Mouse (Mus musculus) heart, embryonic 10.5 days (tissue): ENCODE results near the gene Cth. TPM values are rescaled to one million over a fixed set of nuclear protein-coding genes. Genes with fewer than 3 reads are reported as not detected.
"Not testable (repeated sequence)": the region's sequence is repeated elsewhere in the genome, so short reads cannot be mapped to it uniquely, and the experiment has no call there.

ENCODE experiments used
- DNase-seq: peaks from one replicate; pipeline ENCODE4 v3.0.0-alpha.2; 2017; ENCODE audit warnings: low spot score
- H3K27ac ChIP-seq: fragments of 300-500 bp; sonication (generic); 2 replicates; pipeline ENCODE4 v1.5.1; 2016; ENCODE audit warnings: mild to moderate bottlenecking
- H3K27me3 ChIP-seq: fragments of 300-500 bp; sonication (generic); 2 replicates; pipeline ENCODE4 v1.6.1; 2016; ENCODE audit warnings: mild to moderate bottlenecking; ENCODE audit not compliant: poor library complexity, insufficient read depth, severe bottlenecking
- H3K36me3 ChIP-seq: fragments of 300-500 bp; sonication (generic); 2 replicates; pipeline ENCODE4 v1.6.1; 2016; ENCODE audit warnings: mild to moderate bottlenecking, moderate library complexity
- H3K4me1 ChIP-seq: fragments of 300-500 bp; sonication (generic); 2 replicates; pipeline ENCODE4 v1.6.1; 2016; ENCODE audit warnings: mild to moderate bottlenecking
- H3K4me3 ChIP-seq: fragments of 300-500 bp; sonication (generic); 2 replicates; pipeline ENCODE4 v1.5.1; 2016; ENCODE audit warnings: mild to moderate bottlenecking, moderate library complexity
- H3K9me3 ChIP-seq: fragments of 300-500 bp; sonication (generic); 2 replicates; pipeline ENCODE4 v1.6.1; 2016; ENCODE audit warnings: mild to moderate bottlenecking, moderate library complexity
- WGBS: fragments of 180-500 bp; shearing (Covaris S2); methylation state at CpG from one replicate; pipeline ENCODE4 v1.1.7; 2016; 5-methylcytosine and 5-hydroxymethylcytosine counted together
- polyA plus RNA-seq: library from polyadenylated mRNA; unstranded; fragments of >200 nt; fragmentation: Nextera tagmentation; extraction: Ambion mirVana; gene quantifications from 2 replicates; pipeline ENCODE4 v1.2.1, GENCODE M21; 2016

The Cth gene
- 4.2 and 15.0 TPM in 2 replicates for polyA plus RNA-seq

GRCm38 (mm10) chr3:157924692-157925328, at the start of gene Cth:
Gene Cth, minus strand, starts transcription at chr3:157925077.
- Histone ChIP-seq H3K4me3 (peak within 1 kb of the TSS; percentile 70), H3K4me1 (0 out of 2 replicates have a peak, but pooled peaks cover 5% of the 10 kb centered on the region), H3K27ac (peak within 1 kb of the TSS; percentile 79), H3K27me3 (no peaks in the 10 kb centered on the region), H3K36me3 (no peaks in the 10 kb centered on the region), H3K9me3 (no peaks in the 10 kb centered on the region)
- DNase-seq, result peak; percentile 97
- under 1% methylated on average over 30 of the region's 30 CpGs for WGBS

DNA sequence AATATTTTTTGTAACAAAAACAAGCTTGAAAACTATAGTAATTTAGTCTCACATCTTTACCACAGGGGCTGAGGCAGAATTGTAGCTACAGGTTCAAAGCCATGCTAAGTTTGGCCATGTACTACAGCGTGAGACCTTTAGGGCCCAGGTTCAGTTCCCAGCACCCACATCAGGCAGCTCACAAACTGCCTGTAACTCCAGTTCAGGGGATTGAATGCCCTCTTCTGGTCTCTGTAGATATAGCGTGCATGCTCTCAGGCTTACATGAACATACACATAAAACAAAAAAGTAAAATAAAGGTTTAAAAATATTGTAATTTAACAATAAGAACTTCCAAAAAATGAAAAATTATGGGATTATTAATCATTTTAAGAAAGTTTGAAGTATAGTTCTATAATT, 48.4 kb upstream of the Cth start:
- 95% methylated on average over 2 of the region's 2 CpGs for WGBS
- Histone ChIP-seq H3K9me3 (no peaks in the 10 kb centered on the region), H3K27me3 (no peaks in the 10 kb centered on the region), H3K36me3 (peaks cover 10% of the 10 kb centered on the region; the same call in 1 of the 2 replicates), H3K4me1 (no peaks in the 10 kb centered on the region), H3K27ac (no peak overlapping the region), H3K4me3 (no peak overlapping the region)
- DNase-seq, result no peak

GRCm38 (mm10) chr3:157971151-157971550, 46.3 kb upstream of the Cth start:
- no peak for DNase-seq
- H3K4me3 ChIP-seq, result no peak overlapping the region
- no peaks in the 10 kb centered on the region for H3K27me3 ChIP-seq
- peaks cover 10% of the 10 kb centered on the region; the same call in 1 of the 2 replicates for H3K36me3 ChIP-seq
- no peak overlapping the region for H3K27ac ChIP-seq
- no peaks in the 10 kb centered on the region for H3K4me1 ChIP-seq
- no peaks in the 10 kb centered on the region for H3K9me3 ChIP-seq
- WGBS, result 92% methylated on average over 2 of the region's 2 CpGs

GRCm38 (mm10) chr3:157957320-157957719, 32.4 kb upstream of the Cth start:
- Histone ChIP-seq H3K4me3 (no peak overlapping the region), H3K4me1 (no peaks in the 10 kb centered on the region), H3K36me3 (peaks cover 3% of the 10 kb centered on the region), H3K27me3 (no peaks in the 10 kb centered on the region), H3K9me3 (no peaks in the 10 kb centered on the region), H3K27ac (no peak overlapping the region)
- DNase-seq, result no peak

GRCm38 (mm10) chr3:157956201-157956600, 31.3 kb upstream of the Cth start:
- Histone ChIP-seq H3K36me3 (peaks cover 8% of the 10 kb centered on the region), H3K9me3 (no peaks in the 10 kb centered on the region), H3K4me1 (no peaks in the 10 kb centered on the region), H3K27me3 (no peaks in the 10 kb centered on the region), H3K27ac (no peak overlapping the region), H3K4me3 (no peak overlapping the region)
- DNase-seq, result no peak
- 90% methylated on average over 3 of the region's 3 CpGs for WGBS

- no peak for DNase-seq
- H3K4me3 ChIP-seq, result no peak overlapping the region
- H3K9me3 ChIP-seq, result no peaks in the 10 kb centered on the region
- H3K4me1 ChIP-seq, result no peaks in the 10 kb centered on the region
- H3K27ac ChIP-seq, result no peak overlapping the region
- 86% methylated on average over 2 of the region's 2 CpGs for WGBS
- peaks cover 8% of the 10 kb centered on the region for H3K36me3 ChIP-seq
- no peaks in the 10 kb centered on the region for H3K27me3 ChIP-seq
Measured at GRCm38 (mm10) chr3:157955466-157955865, 30.6 kb upstream of the Cth start.

DNA sequence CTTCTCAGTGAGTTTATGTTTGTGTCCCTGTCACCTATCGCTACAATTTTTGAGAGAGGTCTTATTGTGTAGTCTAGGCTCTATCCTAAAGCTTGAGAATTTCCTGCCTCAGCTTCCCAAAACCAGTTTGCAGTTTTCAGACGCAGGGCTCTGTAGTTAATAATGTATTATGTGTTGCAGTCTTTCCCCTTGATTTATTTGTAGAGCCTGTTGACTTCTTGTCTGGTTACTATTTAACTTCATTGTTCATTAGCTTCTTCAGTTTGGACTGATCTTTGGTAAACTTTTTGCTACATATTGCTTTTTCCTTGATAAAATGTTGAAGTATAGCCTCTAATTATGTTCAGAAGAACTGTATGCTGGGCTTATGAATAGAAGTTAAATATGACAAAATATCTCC, 27.8 kb upstream of the Cth start:
- no peak for DNase-seq
- Histone ChIP-seq H3K27me3 (no peaks in the 10 kb centered on the region), H3K36me3 (peaks cover 8% of the 10 kb centered on the region), H3K27ac (no peak overlapping the region), H3K4me3 (no peak overlapping the region), H3K4me1 (peaks cover 7% of the 10 kb centered on the region), H3K9me3 (no peaks in the 10 kb centered on the region)
- WGBS, result 94% methylated on average over 2 of the region's 2 CpGs

DNA sequence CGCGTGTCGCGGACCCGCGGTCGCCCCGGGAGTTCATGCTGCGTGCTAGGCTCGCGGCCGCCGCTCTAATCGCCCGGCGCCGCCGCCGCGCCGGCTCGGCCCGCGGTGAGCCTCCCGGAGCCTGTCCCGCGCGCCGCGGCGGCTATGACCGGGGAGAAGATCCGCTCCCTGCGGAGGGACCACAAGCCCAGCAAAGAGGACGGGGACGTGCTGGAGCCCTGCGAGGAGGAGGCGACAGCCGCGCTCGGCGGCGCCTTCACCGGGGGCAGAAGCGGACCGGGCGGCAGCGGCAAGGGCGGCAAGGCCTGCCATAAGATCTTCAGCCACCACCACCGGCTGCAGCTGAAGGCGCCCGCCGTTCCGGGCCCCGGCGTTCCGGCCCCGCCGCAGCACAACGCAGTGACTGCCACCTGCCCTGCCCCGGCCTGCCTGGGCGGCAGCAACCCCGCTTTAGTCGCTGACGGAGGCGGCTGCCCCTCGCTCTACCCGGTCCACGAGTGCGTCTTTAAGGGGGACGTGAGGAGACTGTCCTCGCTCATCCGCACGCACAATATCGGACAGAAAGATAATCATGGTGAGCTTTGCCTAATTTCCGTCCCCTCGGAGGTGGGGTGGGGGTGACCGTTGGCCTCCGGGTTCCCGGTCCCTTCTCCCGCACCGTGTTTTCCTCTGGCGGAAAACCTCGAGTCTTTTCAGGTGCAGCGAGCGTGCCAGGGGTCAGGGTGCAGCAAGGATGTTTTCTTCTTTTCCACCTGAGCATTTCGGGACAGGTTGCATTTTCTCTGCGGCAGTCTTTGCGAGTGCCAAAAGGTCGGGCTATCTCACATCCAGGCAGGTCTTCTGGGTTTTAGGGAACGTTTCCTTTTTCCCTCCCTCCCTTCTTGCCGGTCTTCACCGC, 22.8 kb upstream of the Cth start:
- no peak for DNase-seq
- Histone ChIP-seq H3K9me3 (no peaks in the 10 kb centered on the region), H3K4me3 (peak overlapping the region; percentile 100), H3K27me3 (no peaks in the 10 kb centered on the region), H3K36me3 (peaks cover 8% of the 10 kb centered on the region), H3K4me1 (peaks cover 7% of the 10 kb centered on the region), H3K27ac (peak overlapping the region; percentile 98)
- WGBS, result under 1% methylated on average over 93 of the region's 93 CpGs

GRCm38 (mm10) chr3:157946843-157947358, 22.0 kb upstream of the Cth start, which contains the start of gene Ankrd13c:
Gene Ankrd13c, plus strand, starts transcription at chr3:157947239.
- H3K27ac ChIP-seq, result peak within 1 kb of the TSS; percentile 98
- peak; percentile 96 for DNase-seq
- under 1% methylated on average over 45 of the region's 45 CpGs for WGBS
- H3K36me3 ChIP-seq, result peaks cover 7% of the 10 kb centered on the region
- H3K27me3 ChIP-seq, result no peaks in the 10 kb centered on the region
- H3K9me3 ChIP-seq, result no peaks in the 10 kb centered on the region
- H3K4me3 ChIP-seq, result peak within 1 kb of the TSS; percentile 100
- peaks cover 7% of the 10 kb centered on the region for H3K4me1 ChIP-seq

DNA sequence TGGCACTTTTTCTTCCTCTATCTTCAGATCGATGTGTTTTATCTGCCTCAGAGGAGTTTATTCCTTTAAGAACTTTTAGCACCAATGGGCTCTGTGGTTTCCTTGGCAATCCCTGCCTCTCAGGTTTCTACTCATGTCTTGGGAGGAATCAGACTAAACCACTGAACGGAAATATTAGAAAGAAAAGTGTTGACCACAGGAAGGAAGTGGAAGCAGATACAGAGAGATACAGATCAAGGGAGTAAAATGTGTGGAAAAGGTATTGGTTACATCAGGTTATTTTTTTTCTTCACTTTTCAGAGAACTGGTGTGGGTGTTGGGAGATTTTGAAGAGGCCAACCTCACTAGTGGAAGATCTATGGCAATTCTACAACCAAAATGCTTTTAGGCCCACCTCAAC, 13.7 kb upstream of the Cth start:
- 70% methylated on average over 2 of the region's 2 CpGs for WGBS

DNA sequence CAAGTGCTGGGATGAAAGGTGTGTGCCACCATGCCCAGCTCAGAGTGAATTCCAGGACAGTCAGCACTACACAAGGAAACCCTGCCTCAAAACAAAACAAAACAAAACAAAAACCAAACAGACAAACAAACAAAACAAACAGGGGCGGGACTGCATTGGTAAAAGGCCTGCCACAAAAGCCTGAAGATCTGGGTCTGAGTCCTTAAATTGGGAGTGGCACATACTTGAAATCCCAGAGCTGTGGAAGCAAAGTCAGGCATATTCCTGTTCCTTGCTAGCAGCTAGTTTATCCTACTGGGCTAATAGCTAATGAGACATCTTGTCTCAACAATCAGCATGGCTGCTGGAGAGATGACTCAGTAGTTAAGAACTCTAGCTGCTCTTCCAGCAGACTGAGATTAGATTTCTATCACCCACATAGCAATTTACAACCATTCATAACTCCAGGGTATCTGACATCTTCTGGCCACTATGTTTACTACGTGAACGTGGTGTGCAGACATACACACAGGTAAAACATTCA, 9.5 kb upstream of the Cth start:
- Histone ChIP-seq H3K36me3 (no peaks in the 10 kb centered on the region), H3K27ac (no peak overlapping the region), H3K4me1 (no peaks in the 10 kb centered on the region), H3K4me3 (no peak overlapping the region), H3K27me3 (no peaks in the 10 kb centered on the region), H3K9me3 (no peaks in the 10 kb centered on the region)
- DNase-seq, result no peak
- WGBS, result 76% methylated on average over 3 of the region's 3 CpGs

More for the DNA sequence above, 13.7 kb upstream of the Cth start:
- Histone ChIP-seq H3K9me3 (no peaks in the 10 kb centered on the region), H3K27ac (no peak overlapping the region), H3K36me3 (no peaks in the 10 kb centered on the region), H3K4me3 (no peak overlapping the region), H3K4me1 (no peaks in the 10 kb centered on the region), H3K27me3 (no peaks in the 10 kb centered on the region)
- no peak for DNase-seq

DNA sequence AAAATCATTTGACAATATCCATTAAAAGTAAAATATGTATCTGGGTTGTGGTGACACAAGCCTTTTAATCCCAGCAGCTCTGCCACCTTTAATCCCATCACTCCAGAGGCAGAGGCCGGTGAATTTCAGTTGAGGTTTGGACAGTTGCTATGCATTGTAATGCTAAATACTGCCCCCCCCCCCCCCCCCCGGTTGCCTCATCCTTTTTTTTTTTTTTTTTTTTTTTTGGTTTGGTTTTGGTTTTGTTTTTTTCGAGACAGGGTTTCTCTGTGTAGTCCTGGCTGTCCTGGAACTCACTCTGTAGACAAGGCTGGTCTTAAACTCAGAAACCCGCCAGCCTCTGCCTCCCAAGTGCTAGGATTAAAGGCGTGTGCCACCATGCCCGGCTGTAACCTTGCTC, 8.3 kb upstream of the Cth start:
- not testable (repeated sequence) for H3K36me3 ChIP-seq, H3K9me3 ChIP-seq, H3K4me1 ChIP-seq, H3K27me3 ChIP-seq, DNase-seq, H3K27ac ChIP-seq, H3K4me3 ChIP-seq
- WGBS, result 63% methylated on average over 5 of the region's 6 CpGs

DNA sequence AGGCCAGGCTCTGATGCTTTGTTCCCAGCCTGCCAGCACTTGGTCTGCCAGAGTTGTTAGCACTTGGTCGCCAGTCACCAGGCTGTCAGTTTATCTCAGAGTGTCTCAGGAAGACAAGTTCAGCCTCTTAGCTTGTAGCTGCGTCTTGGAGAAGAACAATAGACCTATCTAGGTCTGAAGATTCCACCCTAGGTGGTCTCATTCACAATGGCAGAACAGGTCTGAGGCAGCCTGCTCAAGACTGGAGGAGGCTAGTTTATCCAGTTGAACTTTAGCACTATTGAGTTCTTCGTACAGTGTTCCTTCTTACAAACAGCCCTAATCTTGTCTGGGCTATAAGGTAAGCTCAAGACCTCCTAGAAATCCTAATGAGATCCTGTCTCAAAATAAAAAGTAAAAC, 7.2 kb upstream of the Cth start:
- whole genome bisulfite sequencing, result 42% methylated on average over 3 of the region's 3 CpGs
- no peak for DNase-seq

More for the DNA sequence above, 7.2 kb upstream of the Cth start:
- H3K27ac ChIP-seq, result no peak overlapping the region
- no peak overlapping the region for H3K4me3 ChIP-seq
- no peaks in the 10 kb centered on the region for H3K9me3 ChIP-seq
- H3K27me3 ChIP-seq, result no peaks in the 10 kb centered on the region
- no peaks in the 10 kb centered on the region for H3K4me1 ChIP-seq
- no peaks in the 10 kb centered on the region for H3K36me3 ChIP-seq
